Mouse (Mus musculus): Measurements from ENCODE around the gene Klhl5.
"Not testable (repeated sequence)": the region's sequence is repeated elsewhere in the genome, so short reads cannot be mapped to it uniquely, and the experiment has no call there.

Gene Klhl5

GRCm38 (mm10) chr5:65097457-65097856 is 9.9 kb upstream of the Klhl5 start:
- DNase-seq (ENCODE audit: low read depth, low spot score) = no peak

- no peak for DNase-seq (ENCODE audit: low read depth, low spot score)
These were observed 7.3 kb upstream of the Klhl5 start for GRCm38 (mm10) chr5:65100002-65100401.

- no peak for DNase-seq (ENCODE audit: low read depth, low spot score)
These were observed 6.1 kb upstream of the Klhl5 start for GRCm38 (mm10) chr5:65101209-65101608.

- no peak for DNase-seq (ENCODE audit: low read depth, low spot score)
These were observed 5.7 kb upstream of the Klhl5 start for GRCm38 (mm10) chr5:65101621-65102020.

- no peak for DNase-seq (ENCODE audit: low read depth, low spot score)
These were observed 5.2 kb upstream of the Klhl5 start for GRCm38 (mm10) chr5:65102026-65102640.

- no peak for DNase-seq (ENCODE audit: low read depth, low spot score)
These were observed 4.7 kb upstream of the Klhl5 start for GRCm38 (mm10) chr5:65102641-65103042.

GRCm38 (mm10) chr5:65107773-65108432 is 564 bp downstream of the Klhl5 start:
- no peak for DNase-seq (ENCODE audit: low read depth, low spot score)

GRCm38 (mm10) chr5:65112225-65112624 is 4.9 kb downstream of the Klhl5 start:
- DNase-seq (ENCODE audit: low read depth, low spot score) = not testable (repeated sequence)

GRCm38 (mm10) chr5:65113323-65113722 is 6.0 kb downstream of the Klhl5 start:
- no peak for DNase-seq (ENCODE audit: low read depth, low spot score)

- DNase-seq (ENCODE audit: low read depth, low spot score) = no peak
These were observed 9.4 kb downstream of the Klhl5 start for GRCm38 (mm10) chr5:65116789-65117188.

- no peak for DNase-seq (ENCODE audit: low read depth, low spot score)
These were observed 12.2 kb downstream of the Klhl5 start for GRCm38 (mm10) chr5:65119495-65119894.

- DNase-seq (ENCODE audit: low read depth, low spot score) = no peak
These were observed 12.6 kb downstream of the Klhl5 start for GRCm38 (mm10) chr5:65119918-65120317.

- DNase-seq (ENCODE audit: low read depth, low spot score) = no peak
These were observed 15.3 kb downstream of the Klhl5 start for GRCm38 (mm10) chr5:65122616-65123015.

GRCm38 (mm10) chr5:65126137-65126536 is 18.8 kb downstream of the Klhl5 start:
- no peak for DNase-seq (ENCODE audit: low read depth, low spot score)

GRCm38 (mm10) chr5:65128481-65128880 is 21.1 kb downstream of the Klhl5 start:
- no peak for DNase-seq (ENCODE audit: low read depth, low spot score)

- DNase-seq (ENCODE audit: low read depth, low spot score) = no peak
These were observed 23.3 kb downstream of the Klhl5 start for GRCm38 (mm10) chr5:65130528-65131210.

- no peak for DNase-seq (ENCODE audit: low read depth, low spot score)
These were observed 24.0 kb downstream of the Klhl5 start for GRCm38 (mm10) chr5:65131211-65131879.

GRCm38 (mm10) chr5:65136159-65136558 is 28.8 kb downstream of the Klhl5 start:
- no peak for DNase-seq (ENCODE audit: low read depth, low spot score)

- no peak for DNase-seq (ENCODE audit: low read depth, low spot score)
These were observed 29.7 kb downstream of the Klhl5 start for GRCm38 (mm10) chr5:65137073-65137472.

GRCm38 (mm10) chr5:65141242-65141641 is 33.9 kb downstream of the Klhl5 start:
- DNase-seq (ENCODE audit: low read depth, low spot score) = no peak

- no peak for DNase-seq (ENCODE audit: low read depth, low spot score)
These were observed 34.9 kb downstream of the Klhl5 start for GRCm38 (mm10) chr5:65142247-65142646.

- no peak for DNase-seq (ENCODE audit: low read depth, low spot score)
These were observed 38.3 kb downstream of the Klhl5 start for GRCm38 (mm10) chr5:65145499-65146101.

Measured in WW6 (cell line).